Mouse (Mus musculus) small intestine, adult 2 months (tissue): Measurements from ENCODE around the gene Ndufv2.

Source experiments
- CTCF ChIP-seq: fragments of 200-500 bp; IDR thresholded peaks from 2 replicates; pipeline ENCODE4 v1.5.1; 2012; ENCODE audit warnings: low read depth, mild to moderate bottlenecking, control low read depth, inconsistent platforms, low read length, moderate library complexity, mixed read lengths; ENCODE audit not compliant: insufficient replicate concordance, insufficient read length; ENCODE audit errors: extremely low read depth
- POLR2A ChIP-seq: fragments of 200-500 bp; IDR thresholded peaks from 2 replicates; pipeline ENCODE4 v1.6.1; 2012; ENCODE audit warnings: low read depth, mild to moderate bottlenecking, control low read depth, inconsistent platforms, low read length, moderate library complexity

DNA sequence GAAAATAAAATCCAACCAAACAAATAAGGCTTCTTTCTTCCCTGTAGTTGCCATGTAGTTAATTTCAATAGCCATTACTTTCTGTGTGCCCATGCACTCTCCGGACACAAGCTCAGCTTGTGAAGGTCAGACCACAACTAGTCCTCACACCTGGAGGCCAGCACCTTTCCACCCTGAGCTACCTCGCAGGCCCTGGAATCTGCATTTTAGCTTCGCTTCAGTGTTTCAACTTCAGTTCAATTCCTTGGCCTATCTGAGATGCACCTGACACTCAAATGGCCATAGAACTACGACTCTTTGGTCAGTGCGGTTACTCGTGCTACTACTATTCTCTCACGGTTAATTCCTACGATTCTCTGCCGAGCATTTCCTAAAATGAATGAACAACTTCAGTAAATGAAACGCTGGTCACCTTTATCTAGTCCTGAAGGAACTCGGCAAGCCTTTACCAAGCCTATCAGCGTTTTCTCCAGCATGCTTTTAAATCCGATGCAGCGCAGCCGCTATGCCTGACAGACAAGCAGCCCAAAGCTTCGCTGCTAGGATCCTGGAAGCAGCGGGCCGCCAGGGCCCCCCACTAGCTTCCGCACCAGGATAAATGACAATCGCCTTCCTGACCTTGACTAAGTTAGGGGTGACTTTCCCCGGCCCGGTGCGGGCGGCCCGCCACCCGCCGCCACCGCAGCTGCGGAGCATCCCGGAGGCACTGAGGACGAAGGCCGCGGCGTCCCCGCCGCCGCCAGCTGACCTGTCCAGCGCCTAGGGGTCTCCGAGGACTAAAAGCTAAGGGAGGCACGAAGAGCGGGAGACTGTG is 586 bp downstream of the Ndufv2 start:
- TF ChIP-seq CTCF (no peak), POLR2A (no peak)
